Mouse (Mus musculus) WW6 (cell line): ENCODE data around the gene Ndufs3.

ENCODE experiments used
- DNase-seq: peaks from one replicate; pipeline ENCODE4 v3.0.0-alpha.2; 2013; ENCODE audit warnings: low read depth, low spot score

Gene Ndufs3

DNA sequence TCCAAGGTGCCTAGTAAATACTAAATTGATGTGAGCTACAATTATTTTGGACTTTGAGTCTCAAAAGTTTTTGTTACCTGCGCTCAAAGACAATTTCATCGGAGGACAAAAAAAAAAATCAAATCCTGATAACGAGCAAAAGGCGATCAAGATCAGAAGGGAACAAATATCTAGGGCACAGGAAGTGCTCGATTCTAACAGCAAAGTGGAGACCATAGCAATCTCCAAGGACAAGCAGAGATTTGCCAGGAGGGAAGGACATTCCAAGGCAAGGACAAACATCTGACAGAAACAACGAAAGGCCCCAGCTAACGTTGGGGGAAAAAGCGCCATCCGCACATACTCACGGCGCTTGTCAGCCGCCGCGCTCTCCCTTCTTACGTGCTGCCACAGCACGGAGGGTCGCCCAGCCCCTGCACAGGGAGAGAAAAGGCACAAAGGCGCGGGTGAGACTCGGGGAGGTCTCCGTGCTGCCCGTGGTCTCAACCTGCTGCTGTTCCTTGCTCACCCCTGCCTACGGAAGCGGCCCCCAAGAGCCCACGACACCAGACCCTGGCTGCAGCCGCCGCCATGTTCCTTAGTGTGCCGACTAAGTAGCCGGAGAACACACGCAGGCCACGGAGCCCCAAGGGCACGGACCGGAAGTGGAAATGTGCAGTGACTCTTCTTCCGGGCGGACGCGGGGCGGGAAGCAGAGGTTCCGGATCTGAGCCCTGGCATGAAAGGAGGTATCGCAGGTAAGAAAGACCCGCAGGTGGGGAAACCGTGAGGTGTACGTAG lies at the start of gene Ndufs3, which contains the start of gene Kbtbd4:
Gene Ndufs3 (minus strand): TSS at position 752 of the 780 bp plus-strand sequence.
Gene Kbtbd4 (plus strand): TSS at position 665 of the 780 bp plus-strand sequence.
- peak; percentile 83 for DNase-seq

DNA sequence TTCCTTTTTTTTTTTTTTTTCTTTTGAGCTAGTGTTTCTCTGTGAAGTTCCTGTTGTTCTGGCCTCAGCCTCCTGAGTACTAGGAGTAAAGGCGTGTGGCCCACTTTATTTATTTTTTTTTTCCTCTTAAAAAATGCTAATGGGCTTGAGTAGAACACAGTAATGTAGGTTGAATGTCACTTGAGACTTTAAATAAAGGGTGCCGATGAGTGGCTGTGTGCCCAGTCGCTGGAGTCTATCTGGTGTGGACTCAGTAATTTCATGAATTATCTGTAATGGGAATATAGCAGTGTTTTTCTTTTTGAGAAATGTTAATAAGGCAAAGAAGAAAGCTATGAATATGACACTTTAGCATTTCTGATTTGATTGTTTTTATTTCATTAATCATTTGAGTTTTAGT lies 48.8 kb upstream of the Ndufs3 start:
- no peak for DNase-seq

DNA sequence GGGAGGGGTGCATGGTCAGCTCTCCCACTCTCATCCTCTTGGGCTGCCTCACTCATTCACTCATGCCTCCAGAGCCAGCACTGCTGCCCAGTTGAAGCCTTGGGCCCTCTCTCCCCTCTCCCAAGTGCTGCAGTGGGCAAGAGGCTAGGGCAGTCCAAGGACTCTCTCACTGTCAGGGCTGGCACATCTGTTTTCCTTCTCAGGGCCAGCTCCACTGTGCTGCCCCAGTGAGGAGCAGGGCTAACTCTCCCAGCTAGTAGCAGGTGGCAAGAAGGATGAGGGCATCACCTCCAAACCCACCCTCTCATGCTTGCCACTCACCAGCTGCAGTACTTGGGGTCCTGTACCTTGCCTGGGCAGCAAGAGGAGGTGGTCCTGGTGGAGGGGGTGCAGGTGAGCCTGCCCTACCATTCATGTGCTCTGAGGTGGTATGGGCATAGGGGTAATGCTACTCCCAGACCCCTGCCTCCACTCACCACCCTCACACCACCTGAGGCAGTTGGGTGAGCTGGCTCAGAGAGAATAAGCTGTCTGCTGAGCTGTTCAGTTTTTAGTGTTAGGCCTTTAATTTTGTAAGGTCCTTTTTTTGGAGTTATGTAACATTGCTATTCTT lies 46.1 kb upstream of the Ndufs3 start:
- DNase-seq = no peak

DNA sequence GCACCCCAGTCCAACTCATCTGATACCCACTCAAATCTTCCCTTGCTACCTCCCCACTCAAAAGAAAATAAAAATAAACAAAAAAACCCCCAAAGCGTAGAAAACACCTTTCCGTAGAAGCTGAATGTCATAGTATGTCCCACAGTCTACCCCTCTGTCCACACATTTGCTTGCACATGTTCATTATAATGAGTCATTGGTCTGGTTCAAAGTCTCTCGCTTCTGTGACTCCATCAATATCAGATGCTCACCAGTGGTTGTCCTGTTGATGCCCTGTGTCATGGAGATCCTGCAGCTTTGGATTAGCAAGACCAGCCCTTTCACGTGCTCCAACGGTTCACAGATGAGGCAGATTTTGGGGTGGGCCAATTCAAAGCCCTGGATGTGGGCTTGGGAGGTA lies 45.5 kb upstream of the Ndufs3 start:
- DNase-seq = no peak

DNA sequence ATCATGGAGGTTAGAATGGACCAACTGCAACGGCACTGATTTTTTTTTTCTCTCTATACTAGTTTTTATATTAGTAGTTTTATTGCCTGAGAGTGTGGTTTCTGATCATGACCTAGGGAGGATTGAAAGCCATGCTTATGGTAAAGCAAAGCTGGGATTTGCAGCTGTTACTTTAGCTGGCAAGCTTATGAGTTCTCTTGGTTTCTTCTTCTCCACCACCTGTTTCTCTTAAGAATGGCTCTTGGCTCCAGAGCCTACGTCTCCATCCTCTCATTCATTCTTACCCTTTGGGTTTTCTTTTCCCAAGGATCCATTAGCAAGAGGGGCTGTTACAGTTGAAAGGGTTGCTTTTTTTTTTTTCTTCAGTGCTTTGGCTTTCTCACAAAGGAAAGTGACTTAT lies 37.1 kb upstream of the Ndufs3 start:
- DNase-seq = no peak

DNA sequence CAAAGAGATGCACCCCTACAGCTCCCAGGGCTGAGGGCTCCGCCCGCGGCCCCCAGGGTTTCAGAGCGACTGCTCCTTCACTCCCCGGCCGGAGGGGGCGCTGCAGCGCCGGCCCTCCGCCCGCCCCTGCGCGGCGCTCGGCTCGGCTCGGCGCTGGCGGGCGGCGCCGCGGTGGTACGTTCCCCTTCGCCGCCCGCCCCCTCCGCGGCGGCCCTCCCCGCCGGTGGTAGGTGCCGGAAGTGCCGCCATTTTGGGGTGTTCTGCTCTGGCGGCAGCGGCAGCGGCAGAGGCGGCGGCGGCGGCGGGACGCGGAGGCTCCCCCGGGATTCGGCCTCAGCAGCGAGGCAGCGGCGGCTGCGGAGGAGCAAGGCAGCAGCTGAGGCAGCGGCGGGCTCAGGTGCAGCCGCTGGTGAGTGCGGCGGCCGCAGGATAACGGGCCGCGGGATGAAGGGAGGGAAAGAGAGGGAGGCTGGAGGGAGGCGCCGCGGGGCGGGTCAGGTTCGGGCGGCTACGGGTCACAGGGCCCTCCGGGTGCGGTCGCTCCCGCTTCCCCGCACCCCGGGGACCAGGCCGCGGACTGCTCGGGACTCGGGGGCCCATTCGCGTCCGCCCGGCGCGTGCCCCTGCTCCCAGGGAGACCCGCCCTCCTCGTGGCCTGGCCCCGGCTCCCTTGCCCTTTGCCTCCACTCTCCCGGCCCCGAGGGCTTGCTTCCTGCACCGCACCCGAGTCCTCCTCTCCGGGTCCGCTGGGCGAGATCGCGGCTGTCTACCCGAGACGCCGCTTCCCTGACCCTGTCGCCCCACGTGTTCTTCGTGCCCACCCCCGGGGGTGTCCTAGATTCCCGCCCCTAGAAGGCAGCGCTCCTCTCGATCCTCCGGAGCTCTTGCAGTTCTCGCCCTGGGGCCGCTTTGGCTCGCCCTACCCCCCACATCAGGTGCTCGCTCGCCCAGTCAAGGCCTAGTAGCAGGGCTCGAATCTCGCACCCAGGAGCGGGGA lies 35.9 kb upstream of the Ndufs3 start, which contains the start of gene Celf1:
Gene Celf1 (plus strand): TSS at position 150 of the 997 bp plus-strand sequence.
- peak; percentile 42 for DNase-seq

DNA sequence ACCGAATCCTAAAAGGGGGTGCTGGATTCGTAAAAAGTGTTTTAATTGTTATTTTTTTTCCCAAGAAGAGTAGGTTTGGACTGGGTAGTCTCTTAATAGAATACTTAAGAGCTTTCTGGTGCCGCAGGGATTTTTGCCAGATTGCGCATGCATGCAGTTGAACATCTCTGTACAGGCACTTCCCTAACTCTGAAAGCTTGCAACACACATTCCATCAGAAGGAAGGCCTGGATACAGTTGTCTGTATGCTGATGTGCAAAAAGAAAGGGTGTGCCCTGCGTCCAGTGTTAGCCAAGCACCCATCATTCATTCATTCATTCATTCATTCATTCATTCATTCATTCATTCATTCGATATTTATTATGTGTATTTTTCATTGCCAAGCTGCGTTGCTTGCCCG lies 35.1 kb upstream of the Ndufs3 start:
- DNase-seq = no peak

DNA sequence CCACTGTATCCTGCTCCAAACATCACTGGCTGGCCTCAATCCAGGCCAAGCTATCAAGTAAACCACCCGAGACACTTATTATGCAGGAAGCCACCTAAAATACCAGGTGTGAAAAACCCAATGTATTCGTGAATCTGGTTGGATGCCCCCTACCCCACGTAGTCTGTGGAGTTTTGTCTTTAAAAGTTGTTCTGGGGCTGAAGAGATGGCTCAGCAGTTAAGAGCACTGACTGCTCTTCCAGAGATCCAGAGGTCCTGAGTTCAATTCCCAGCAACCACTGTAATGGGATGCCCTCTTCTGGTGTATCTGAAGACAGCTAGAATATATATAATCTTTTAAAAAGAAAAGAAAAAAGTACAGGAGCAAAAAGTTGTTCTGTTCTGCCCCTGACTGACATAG lies 33.7 kb upstream of the Ndufs3 start:
- DNase-seq = no peak

DNA sequence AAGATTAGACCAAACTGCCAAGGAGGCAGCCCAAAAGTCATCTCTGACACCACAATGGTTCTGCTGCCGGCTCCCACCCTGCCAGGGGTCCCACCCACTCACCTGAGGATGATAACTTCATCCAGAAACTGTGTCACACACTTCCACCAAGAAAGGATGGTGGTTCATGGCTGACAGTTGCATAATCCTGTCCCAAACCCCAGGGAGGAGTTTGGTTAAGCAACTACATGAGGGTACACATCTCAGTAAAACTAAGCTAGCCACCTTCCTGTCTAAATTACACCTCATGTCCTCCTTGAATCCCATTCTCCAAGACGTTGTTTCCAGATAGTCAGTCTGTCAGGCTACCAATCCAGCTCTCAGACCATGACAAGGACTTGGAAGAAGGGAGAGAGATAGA lies 27.6 kb upstream of the Ndufs3 start:
- no peak for DNase-seq

DNA sequence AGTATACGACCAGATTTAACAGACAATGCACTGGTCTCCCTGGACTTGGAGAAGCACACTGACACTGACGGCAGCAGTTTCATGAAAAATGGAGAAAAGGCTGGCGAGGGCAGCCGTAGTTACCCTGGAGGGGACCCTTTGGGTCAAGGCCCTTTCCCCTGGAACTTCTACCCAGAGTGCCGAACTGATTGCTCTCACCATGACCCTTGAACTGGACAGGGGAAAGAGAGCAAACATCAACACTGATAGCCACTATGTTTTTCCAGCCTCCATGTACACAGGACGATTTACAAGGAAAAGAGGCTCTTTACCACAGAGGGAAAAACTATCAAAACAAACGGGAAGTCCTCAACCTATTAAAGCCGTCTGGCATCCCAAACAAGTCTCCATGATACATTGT lies 27.2 kb upstream of the Ndufs3 start:
- DNase-seq = no peak

DNA sequence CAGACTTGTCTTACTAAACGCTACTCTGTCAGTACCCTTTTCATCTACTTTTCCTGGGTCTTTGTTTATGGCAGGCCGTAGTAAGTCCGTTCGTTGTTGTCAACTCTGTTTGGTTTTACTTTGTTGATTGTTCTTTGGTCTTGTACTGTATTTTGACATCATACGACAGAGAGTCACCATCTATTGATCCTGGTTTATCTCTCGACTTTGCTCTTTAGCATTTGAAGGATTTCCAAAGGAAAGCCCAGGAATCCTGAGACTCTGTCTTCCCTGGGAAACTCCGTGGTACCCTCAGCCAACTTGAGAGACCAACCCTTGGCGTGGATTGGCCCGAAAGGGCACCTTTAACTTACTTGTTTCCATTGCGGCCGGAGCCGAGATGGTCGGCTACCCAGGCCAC lies 23.9 kb upstream of the Ndufs3 start:
- no peak for DNase-seq

DNA sequence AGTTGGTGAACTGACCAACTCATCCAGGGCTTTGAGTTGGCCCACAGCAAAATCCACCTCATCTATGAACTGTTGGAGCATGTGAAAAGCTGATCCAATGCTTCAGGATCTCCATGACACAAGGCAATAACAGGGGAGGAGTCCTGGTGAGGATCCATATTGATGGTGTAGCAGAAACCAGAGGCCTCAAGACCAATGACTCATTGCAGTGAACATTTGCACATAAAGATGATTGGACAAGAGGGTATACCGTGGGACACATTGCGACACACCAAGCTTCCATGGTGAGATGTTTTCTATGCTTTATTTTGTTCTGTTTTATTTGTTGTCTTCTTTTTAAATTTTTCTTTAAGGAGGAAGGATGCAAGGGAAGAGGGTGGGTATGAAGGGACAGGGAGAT lies 18.0 kb upstream of the Ndufs3 start:
- DNase-seq = no peak

DNA sequence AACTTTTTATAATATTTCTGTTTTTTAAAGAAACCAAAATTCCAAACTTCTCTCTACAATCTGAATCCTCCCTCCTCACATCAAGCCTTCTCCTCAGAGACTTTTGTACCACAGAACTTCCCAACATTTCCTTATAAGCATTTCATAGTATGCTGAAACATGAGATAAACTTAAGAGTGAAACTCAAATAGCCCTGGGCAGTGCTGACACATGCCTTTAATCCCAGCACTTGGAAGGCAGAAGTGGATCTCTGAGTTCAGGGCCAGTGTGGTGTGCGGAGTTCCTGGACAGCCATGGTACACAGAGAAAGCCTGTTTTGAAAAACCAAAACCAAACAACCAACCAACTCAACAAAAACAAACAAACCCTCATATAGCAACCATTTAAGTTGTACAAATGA lies 16.6 kb upstream of the Ndufs3 start:
- no peak for DNase-seq

DNA sequence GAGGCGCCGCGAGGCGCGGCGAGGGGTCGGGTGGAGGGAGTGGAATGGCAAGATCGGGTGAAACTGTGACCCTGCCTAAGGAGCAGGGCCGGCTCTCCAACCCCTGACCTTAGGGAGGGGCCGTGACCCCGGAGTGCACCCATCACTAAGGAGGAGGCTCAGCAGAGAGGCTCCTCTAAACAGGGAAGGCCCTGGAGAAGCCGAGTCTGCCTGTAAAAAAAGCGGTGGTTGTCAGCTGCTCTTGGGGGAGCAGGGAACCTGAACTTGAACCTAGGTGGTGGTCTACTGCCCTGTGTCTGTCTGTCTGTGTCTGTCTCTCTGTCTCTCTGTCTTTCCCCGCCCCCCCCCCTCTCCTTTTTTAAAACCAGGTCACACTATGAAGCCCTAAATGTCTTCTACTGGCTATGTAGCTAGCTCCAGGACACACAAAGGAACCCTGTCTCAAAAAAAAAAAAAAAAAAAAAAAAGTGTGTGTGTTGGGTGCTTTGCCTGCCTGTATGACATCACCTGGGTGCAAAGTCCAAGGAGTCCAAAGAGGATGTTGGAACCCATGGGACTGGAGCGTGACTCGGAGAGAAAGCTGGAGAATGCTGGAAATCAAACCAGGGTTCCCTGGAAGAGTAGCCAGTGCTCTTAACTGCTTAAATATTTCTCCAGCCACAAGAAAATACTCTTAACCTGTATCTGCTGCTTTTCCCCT lies 13.5 kb upstream of the Ndufs3 start:
- DNase-seq = no peak

DNA sequence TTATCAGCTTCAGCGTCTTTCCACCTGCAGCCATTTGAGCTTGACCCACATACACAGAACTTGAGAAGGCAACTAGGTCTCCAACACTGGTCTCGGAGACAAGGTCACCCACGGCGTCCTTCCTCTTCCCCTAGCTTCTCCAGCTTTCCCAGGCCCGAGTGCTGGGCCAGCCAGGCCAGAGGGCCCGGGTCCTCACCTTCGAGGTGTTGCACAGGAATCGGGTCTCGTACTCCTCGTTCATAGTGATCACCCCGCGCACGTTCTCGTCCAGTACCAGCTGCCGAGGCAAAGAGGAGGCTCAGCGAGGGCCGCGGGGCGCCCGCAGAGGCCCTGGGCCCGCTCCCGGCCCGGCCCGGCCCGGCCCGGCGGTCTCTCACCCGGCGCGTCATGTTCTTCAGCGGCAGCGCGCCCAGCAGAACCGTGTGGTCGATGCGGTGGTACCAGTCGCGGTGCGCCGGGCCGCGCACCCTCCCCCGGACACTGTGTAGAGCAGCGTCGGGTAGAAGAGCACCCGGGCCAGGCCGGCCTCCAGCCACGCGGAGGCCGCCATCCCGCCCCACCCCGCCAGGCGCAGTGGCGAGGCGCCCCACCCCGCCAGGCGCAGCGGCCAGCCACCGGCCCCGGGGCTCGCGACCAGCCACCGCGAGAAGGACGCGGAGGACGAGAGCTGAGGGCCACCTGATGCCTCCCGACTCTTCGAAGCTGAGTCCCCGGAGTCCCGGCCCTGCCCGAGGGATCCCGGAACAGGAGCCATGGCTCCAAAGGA lies 12.8 kb upstream of the Ndufs3 start:
- DNase-seq = no peak

DNA sequence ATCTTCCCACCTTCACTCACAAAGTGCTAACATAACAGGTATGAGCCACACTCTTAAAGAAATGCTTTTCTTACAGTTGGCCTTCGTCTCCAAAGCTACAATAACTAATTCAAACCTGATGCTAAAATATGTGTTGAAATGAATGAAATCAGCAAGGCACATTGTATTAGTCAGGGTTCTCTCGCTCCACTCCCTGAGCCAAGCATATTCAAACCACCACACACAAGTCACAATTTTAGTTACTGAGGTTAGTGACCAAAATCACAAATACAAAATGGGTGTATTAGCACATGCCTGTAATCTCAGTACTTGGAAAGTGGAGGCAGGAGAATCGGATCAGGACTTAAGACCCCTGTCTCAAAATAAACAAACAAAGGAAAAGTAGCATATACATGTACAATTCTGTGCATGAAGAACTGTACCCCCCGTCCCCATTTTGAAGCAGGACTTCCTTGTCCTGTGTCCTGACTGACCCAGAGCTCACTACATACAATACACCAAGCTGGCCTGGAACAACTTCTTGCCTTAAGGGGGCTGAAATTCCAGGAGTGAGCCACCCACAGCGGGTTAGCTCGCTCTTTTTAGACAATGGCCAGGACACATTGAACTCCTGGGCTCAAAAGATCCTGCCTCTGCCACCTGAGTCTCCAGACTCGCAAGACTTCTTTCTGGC lies 12.1 kb upstream of the Ndufs3 start:
- DNase-seq = no peak

DNA sequence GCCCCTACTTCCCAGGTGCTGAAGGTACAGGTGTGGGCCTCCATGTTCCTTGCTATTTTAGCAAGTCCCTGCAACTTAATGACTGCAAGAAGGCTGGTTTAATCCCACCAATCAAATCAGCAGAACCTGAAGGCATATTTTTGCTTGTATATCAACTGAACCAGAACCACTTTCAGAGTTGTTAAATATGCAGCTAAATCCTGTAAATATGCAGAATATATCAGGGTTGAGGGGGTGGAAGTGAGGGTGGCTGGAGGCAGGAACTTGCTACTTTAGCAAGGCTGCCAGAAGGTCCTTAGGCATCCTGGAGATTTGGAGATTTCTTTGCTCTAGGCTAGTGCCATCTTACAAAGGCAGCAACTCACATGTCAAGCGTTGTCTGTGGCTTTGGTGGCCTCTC lies 10.9 kb upstream of the Ndufs3 start:
- DNase-seq = no peak

DNA sequence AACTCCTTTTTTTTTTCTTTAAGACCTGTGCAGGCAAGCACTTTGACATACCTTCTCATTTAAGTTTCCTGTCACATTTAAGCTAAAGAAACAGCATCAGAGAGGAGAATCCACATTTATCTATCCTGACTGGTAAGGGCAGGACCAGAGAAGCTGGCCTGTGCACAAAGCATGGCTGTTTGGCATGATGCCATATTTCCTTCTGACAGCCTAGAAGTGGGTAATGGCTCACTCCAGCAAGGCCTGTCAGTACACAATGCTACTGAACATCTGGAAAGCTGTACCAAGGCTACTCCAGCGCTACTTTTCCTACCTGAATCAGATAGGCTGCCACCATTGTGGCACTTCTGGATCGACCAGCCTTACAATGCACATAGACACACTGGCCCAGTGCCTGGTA lies 9.0 kb upstream of the Ndufs3 start:
- DNase-seq = no peak

DNA sequence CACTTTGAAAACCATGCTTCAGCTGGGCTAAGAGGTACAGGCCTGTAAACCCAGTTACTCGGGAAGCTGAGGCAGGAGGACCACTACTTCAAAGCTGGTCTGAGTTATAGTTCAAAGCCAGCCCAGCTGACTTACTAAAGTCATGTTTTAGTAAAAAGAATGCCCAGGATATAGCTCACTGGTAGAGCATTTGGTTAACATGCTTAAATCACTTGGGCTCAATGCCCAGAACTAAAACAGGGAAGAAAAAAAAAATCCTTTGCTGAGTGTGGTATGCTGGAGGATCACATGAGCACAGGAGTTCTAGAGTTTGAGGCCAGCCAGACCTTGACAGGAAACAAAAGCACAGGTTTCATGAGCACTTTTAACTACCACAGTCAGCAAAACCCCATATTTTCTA lies 7.0 kb upstream of the Ndufs3 start:
- no peak for DNase-seq

DNA sequence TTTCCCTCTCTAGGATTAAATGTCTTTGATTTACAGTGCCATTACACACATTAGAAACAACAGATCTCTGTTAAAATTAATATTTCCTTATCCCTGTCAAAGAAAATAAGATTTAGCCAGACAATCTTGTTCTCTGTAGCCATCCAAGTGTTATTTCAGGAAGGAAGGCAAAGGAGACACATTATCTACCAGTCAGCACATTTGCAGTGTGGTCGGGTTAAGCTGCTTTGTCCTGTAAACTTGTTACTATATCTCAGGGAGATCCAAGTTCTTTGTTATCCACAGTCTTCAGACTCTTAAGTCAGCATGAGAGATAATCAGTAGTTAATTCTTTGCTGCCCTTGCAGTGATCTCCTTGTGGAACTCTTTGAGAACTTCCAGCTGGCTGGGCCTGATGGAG lies 6.2 kb upstream of the Ndufs3 start:
- no peak for DNase-seq
